Comparison of ENCODE assay signal across 8 mouse cellular contexts in the genomic region with DNA sequence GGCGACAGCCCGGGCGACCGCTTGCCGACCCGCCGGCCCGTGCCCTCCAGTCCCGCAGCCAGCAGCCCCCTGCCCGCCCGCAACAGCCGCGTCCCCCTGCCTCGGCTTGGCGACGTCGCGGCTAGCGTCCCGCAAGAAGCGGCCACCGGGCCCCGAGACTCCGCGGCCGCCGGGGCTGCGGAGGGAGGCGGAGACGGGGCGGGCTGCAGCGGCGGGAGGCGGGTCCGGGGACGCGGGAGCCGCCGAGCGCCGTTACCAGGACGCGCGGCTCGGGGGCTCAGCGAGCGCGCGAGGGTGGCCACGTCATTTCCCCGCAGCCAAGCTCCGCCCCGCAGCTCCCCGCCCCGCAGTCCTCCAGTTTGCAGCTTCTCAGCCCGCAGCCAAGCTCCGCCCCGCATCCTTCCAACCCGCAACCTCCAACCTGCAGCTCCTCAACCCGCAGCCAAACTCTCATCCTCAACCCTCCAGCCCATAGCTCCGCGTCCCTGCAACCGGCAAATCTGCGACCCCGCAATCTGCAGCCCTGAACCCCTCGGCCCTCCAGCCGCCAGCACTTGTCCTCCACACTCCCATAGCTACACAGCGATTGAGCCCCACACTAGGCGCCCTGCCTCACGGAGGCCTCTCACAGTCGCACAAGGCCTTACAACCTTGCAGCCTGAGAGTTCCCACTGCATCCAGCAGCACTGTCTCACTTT. TPM values are rescaled to one million over a fixed set of nuclear protein-coding genes. Genes with fewer than 3 reads are reported as not detected.
A peak's percentile ranks its signal among the peaks of the same experiment; 100 is the strongest.
DNase-seq lines count a peak whose midpoint lies in the region; ATAC-seq and TF ChIP-seq lines count a peak whose summit lies in the region.

A gene (minus strand): TSS at position 169 of the 698 bp plus-strand sequence.

- peak within 1 kb of the TSS; percentile 77 for H3K9ac ChIP-seq in forebrain, embryonic 11.5 days (ENCODE audit: low read length)
- peak within 1 kb of the TSS; percentile 83 for H3K9ac ChIP-seq in heart, embryonic 14.5 days (ENCODE audit: low read length)
- H3K9ac ChIP-seq in liver, adult 2 months (ENCODE audit: low read depth, low read length), result peak within 1 kb of the TSS; percentile 88

- H3K27ac ChIP-seq in forebrain, embryonic 11.5 days (ENCODE audit: low read depth, low read length), result no peak within 1 kb of the TSS
- H3K27ac ChIP-seq in heart, embryonic 14.5 days (replicated peaks in 1 of 2; ENCODE audit: control insufficient read depth in 1 of 2, insufficient read depth in 1 of 2, low read depth in 2 of 2, low read length in 2 of 2), result 0 out of 4 replicates have a peak within 1 kb of the TSS, but pooled peaks of 1 of the 2 experiments have one; percentile 12
- no peak within 1 kb of the TSS for H3K27ac ChIP-seq in liver, adult 2 months (replicated peaks; ENCODE audit: insufficient read depth, low read depth, low read length)
- no peak within 1 kb of the TSS; the same call in 1 of the 2 replicates for H3K27ac ChIP-seq in testis, adult 2 months (ENCODE audit: control insufficient read depth, insufficient read depth, low read depth, low read length)

- no peak for TF ChIP-seq CTCF in liver, adult 2 months (IDR thresholded peaks at IDR 0.05; ENCODE audit: low read depth, low read length)
- TF ChIP-seq CTCF in testis, adult 2 months (IDR thresholded peaks at IDR 0.05; ENCODE audit: control insufficient read depth, insufficient read depth, insufficient replicate concordance, low read depth, low read length), result no peak

- DNase-seq in spleen, postnatal 36 days (ENCODE audit: low spot score in 2 of 2), result peak; percentile 2 to 6
- DNase-seq in spleen, postnatal 14 days (ENCODE audit: low spot score in 2 of 2), result no peak
- peak; percentile 86 for DNase-seq in forebrain, embryonic 11.5 days (ENCODE audit: low spot score)
- DNase-seq in kidney, postnatal 10 days, result peak; percentile 84
- DNase-seq in liver, adult 2 months (ENCODE audit: extremely low read depth, low read depth, low spot score), result peak; percentile 52
- peak; percentile 1 for DNase-seq in naive thymus-derived CD4-positive, alpha-beta T cell, adult 2 months (ENCODE audit: low read depth)

- H3K4me3 ChIP-seq in forebrain, embryonic 11.5 days (ENCODE audit: low read depth, low read length), result peak within 1 kb of the TSS; percentile 80
- peak within 1 kb of the TSS; percentile 74 to 89 for H3K4me3 ChIP-seq in heart, embryonic 14.5 days (ENCODE audit: control insufficient read depth in 1 of 2, insufficient read depth in 1 of 2, low read depth in 1 of 2, low read length in 2 of 2)
- H3K4me3 ChIP-seq in liver, adult 2 months (ENCODE audit: insufficient read depth, low read depth, low read length), result peak within 1 kb of the TSS; percentile 79
- H3K4me3 ChIP-seq in testis, adult 2 months (ENCODE audit: control insufficient read depth, low read depth, low read length), result peak within 1 kb of the TSS; percentile 87

- H3K4me2 ChIP-seq in forebrain, embryonic 11.5 days (ENCODE audit: low read depth, low read length, severe bottlenecking), result peak within 1 kb of the TSS; percentile 86
- H3K4me2 ChIP-seq in heart, embryonic 14.5 days (ENCODE audit: low read length), result peak within 1 kb of the TSS; percentile 93

- H3K79me2 ChIP-seq in liver, adult 2 months (ENCODE audit: control insufficient read depth, insufficient read depth, low read length), result no peaks in the 10 kb centered on the region

- no peak for TF ChIP-seq POLR2A in liver, adult 2 months (IDR thresholded peaks at IDR 0.05; ENCODE audit: extremely low read depth, insufficient read depth, low read length)
- peak; percentile 56 for TF ChIP-seq POLR2A in testis, adult 2 months (IDR thresholded peaks at IDR 0.05; ENCODE audit: control insufficient read depth, low read depth, low read length)

- H3K27me3 ChIP-seq in forebrain, embryonic 11.5 days (ENCODE audit: control insufficient read depth, insufficient read depth, low read length), result peaks cover 3% of the 10 kb centered on the region; the same call in 1 of the 2 replicates
- H3K27me3 ChIP-seq in heart, embryonic 14.5 days (ENCODE audit: control insufficient read depth, insufficient read depth, low read length), result no peaks in the 10 kb centered on the region
- peaks cover 8% of the 10 kb centered on the region; the same call in 1 of the 2 replicates for H3K27me3 ChIP-seq in liver, adult 2 months (ENCODE audit: control insufficient read depth, insufficient read depth, low read length)
- no peaks in the 10 kb centered on the region for H3K27me3 ChIP-seq in testis, adult 2 months (ENCODE audit: control insufficient read depth, insufficient read depth, low read length)

- H3K4me1 ChIP-seq in forebrain, embryonic 11.5 days (replicated peaks; ENCODE audit: control insufficient read depth, insufficient read depth, low read length), result peaks cover 4% of the 10 kb centered on the region; the same call in 1 of the 2 replicates
- H3K4me1 ChIP-seq in heart, embryonic 14.5 days (ENCODE audit: control insufficient read depth in 2 of 2, insufficient read depth in 2 of 2, low read length in 2 of 2), result peaks cover 8 to 9% of the 10 kb centered on the region in 2 experiments
- peaks cover 8% of the 10 kb centered on the region for H3K4me1 ChIP-seq in liver, adult 2 months (ENCODE audit: control insufficient read depth, insufficient read depth, low read length)
- H3K4me1 ChIP-seq in testis, adult 2 months (ENCODE audit: control insufficient read depth, insufficient read depth, low read length), result peaks cover 10% of the 10 kb centered on the region

- peak; percentile 93 for ATAC-seq in forebrain, embryonic 11.5 days (replicated peaks; ENCODE audit: low FRiP score)
- peak; percentile 74 for ATAC-seq in heart, embryonic 14.5 days (ENCODE audit: insufficient number of reproducible peaks, insufficient read depth, low FRiP score, low read depth)

- no peaks in the 10 kb centered on the region for H3K9me3 ChIP-seq in forebrain, embryonic 11.5 days (ENCODE audit: control insufficient read depth, low read length)
- H3K9me3 ChIP-seq in heart, embryonic 14.5 days (ENCODE audit: control insufficient read depth, low read length), result no peaks in the 10 kb centered on the region

- no peaks in the 10 kb centered on the region for H3K36me3 ChIP-seq in forebrain, embryonic 11.5 days (ENCODE audit: control insufficient read depth, insufficient read depth, low read length)
- H3K36me3 ChIP-seq in heart, embryonic 14.5 days (ENCODE audit: control insufficient read depth, insufficient read depth, low read length), result no peaks in the 10 kb centered on the region
- no peaks in the 10 kb centered on the region for H3K36me3 ChIP-seq in liver, adult 2 months (ENCODE audit: control insufficient read depth, insufficient read depth, low read length)
- H3K36me3 ChIP-seq in testis, adult 2 months (ENCODE audit: control insufficient read depth, insufficient read depth, low read length), result no peaks in the 10 kb centered on the region

- WGBS in forebrain, embryonic 11.5 days, result 3% methylated on average over 57 of the region's 71 CpGs
- 3% methylated on average over 70 of the region's 71 CpGs for WGBS in heart, embryonic 14.5 days
- 6% methylated on average over 65 of the region's 71 CpGs for WGBS in liver, adult 2 months

RNA-seq across cellular contexts. Expression of the gene that starts here (rescaled TPM):
- 6.1 and 8.2 TPM in 2 replicates for polyA plus RNA-seq in forebrain, embryonic 11.5 days (2014; fragmentation: Nextera tagmentation; extraction: Ambion mirVana)
- polyA plus RNA-seq in heart, embryonic 14.5 days (2014; fragmentation: Nextera tagmentation; extraction: Ambion mirVana), result 3.6 and 4.4 TPM in 2 replicates
- total RNA-seq in liver, adult 2 months (2014; rRNA removed), result 0.65 and 0.81 TPM in 2 replicates
- polyA plus RNA-seq in liver, adult 2 months (2012; rRNA removed), result 0.04 and 0.13 TPM in 2 replicates
- polyA plus RNA-seq in testis, adult 2 months (2012; rRNA removed), result 42.9 and 50.3 TPM in 2 replicates

Comparison
In these comparisons a context has a peak if more than half of its experiments do, and no peak if none do; other contexts are left out.
1. DNase-seq: peak in spleen, postnatal 36 days (2 of 2), forebrain, embryonic 11.5 days (single experiment), kidney, postnatal 10 days (single experiment) and naive thymus-derived CD4-positive, alpha-beta T cell, adult 2 months (single experiment); none in spleen, postnatal 14 days (0 of 2).
2. Peak in DNase-seq, H3K4me3 ChIP-seq and H3K9ac ChIP-seq in liver, adult 2 months; RNA of the gene not detected or under 1 TPM.
3. Peak in every context shown above with its lines, with median percentiles within 50 percentile points of each other: H3K4me3 ChIP-seq and H3K9ac ChIP-seq.